In genomic region chr7:100178891-100179233, GRCm38 (mm10) we compare ENCODE assay signal across 8 mouse cellular contexts. TPM values are rescaled to one million over a fixed set of nuclear protein-coding genes. Genes with fewer than 3 reads are reported as not detected.
A peak's percentile ranks its signal among the peaks of the same experiment; 100 is the strongest.
DNase-seq lines count a peak whose midpoint lies in the region; ATAC-seq and TF ChIP-seq lines count a peak whose summit lies in the region.

No protein-coding gene starts in this region.

- DNase-seq in heart, postnatal 36 days, result no peak
- DNase-seq in hindbrain, embryonic 10.5 days (ENCODE audit: low spot score), result peak; percentile 45
- DNase-seq in liver, postnatal 0 days, result no peak
- DNase-seq in cerebellum, postnatal 4 days (ENCODE audit: low spot score in 2 of 2), result no peak
- no peak for DNase-seq in layer of hippocampus, adult 9-11 months
- DNase-seq in testis, postnatal 14 days (ENCODE audit: low spot score), result no peak

- H3K9me3 ChIP-seq in heart, embryonic 12.5 days (replicated peaks), result no peaks in the 10 kb centered on the region
- H3K9me3 ChIP-seq in hindbrain, embryonic 10.5 days, result no peaks in the 10 kb centered on the region
- no peaks in the 10 kb centered on the region for H3K9me3 ChIP-seq in liver, postnatal 0 days (ENCODE audit: low read length)

- WGBS in heart, embryonic 12.5 days, result 3% methylated on average over 15 of the region's 15 CpGs
- WGBS in hindbrain, embryonic 10.5 days, result 3% methylated on average over 15 of the region's 15 CpGs
- 4% methylated on average over 15 of the region's 15 CpGs for WGBS in liver, postnatal 0 days (ENCODE audit: insufficient replicate concordance)

- H3K27me3 ChIP-seq in heart, embryonic 12.5 days (replicated peaks), result peaks cover 59% of the 10 kb centered on the region
- peaks cover 71% of the 10 kb centered on the region for H3K27me3 ChIP-seq in hindbrain, embryonic 10.5 days (ENCODE audit: insufficient read depth, poor library complexity, severe bottlenecking)
- H3K27me3 ChIP-seq in liver, postnatal 0 days (ENCODE audit: insufficient read depth, low read length), result peaks cover 25% of the 10 kb centered on the region

- no peak overlapping the region for H3K27ac ChIP-seq in heart, embryonic 12.5 days (ENCODE audit: poor library complexity, severe bottlenecking)
- no peak overlapping the region for H3K27ac ChIP-seq in bone marrow macrophage, adult 2 months (ENCODE audit: insufficient read depth, low read depth, low read length)
- H3K27ac ChIP-seq in hindbrain, embryonic 10.5 days, result no peak overlapping the region
- H3K27ac ChIP-seq in liver, postnatal 0 days (ENCODE audit: low read depth), result no peak overlapping the region

- peak overlapping the region; percentile 56 for H3K4me3 ChIP-seq in heart, embryonic 12.5 days
- peak overlapping the region; percentile 48 for H3K4me3 ChIP-seq in bone marrow macrophage, adult 2 months (ENCODE audit: insufficient read depth, low read length)
- peak overlapping the region; percentile 52 for H3K4me3 ChIP-seq in hindbrain, embryonic 10.5 days
- H3K4me3 ChIP-seq in liver, postnatal 0 days (ENCODE audit: low read depth, low read length), result peak overlapping the region; percentile 45

- peak overlapping the region; percentile 95 for H3K4me2 ChIP-seq in heart, embryonic 12.5 days
- peak overlapping the region; percentile 82 for H3K4me2 ChIP-seq in liver, postnatal 0 days (ENCODE audit: low read depth, low read length)

- peak; percentile 42; the same call in 1 of the 2 replicates for ATAC-seq in heart, embryonic 12.5 days (ENCODE audit: insufficient number of reproducible peaks, low FRiP score)
- ATAC-seq in liver, postnatal 0 days, result peak; percentile 21; the same call in 1 of the 2 replicates

- TF ChIP-seq EP300 in liver, postnatal 0 days (IDR thresholded peaks at IDR 0.05; ENCODE audit: low read depth), result no peak

- H3K4me1 ChIP-seq in heart, embryonic 12.5 days (replicated peaks), result peaks cover 12% of the 10 kb centered on the region
- H3K4me1 ChIP-seq in bone marrow macrophage, adult 2 months (ENCODE audit: control insufficient read depth, insufficient read depth, low read length), result peaks cover 39% of the 10 kb centered on the region
- H3K4me1 ChIP-seq in hindbrain, embryonic 10.5 days (replicated peaks), result peaks cover 13% of the 10 kb centered on the region
- H3K4me1 ChIP-seq in liver, postnatal 0 days (ENCODE audit: insufficient read depth), result peaks cover 25% of the 10 kb centered on the region

- TF ChIP-seq POLR2A in bone marrow macrophage, adult 2 months (IDR thresholded peaks at IDR 0.05; ENCODE audit: borderline replicate concordance, low read depth, low read length), result no peak

- TF ChIP-seq CTCF in bone marrow macrophage, adult 2 months (IDR thresholded peaks at IDR 0.05; ENCODE audit: low read depth, low read length), result no peak
- TF ChIP-seq CTCF in liver, postnatal 0 days (IDR thresholded peaks at IDR 0.05; ENCODE audit: low read depth), result no peak

- intact Hi-C loops in heart, postnatal 36 days (cut with DNase I), result no loop called here

- peak overlapping the region; percentile 58; the same call in 1 of the 2 replicates for H3K9ac ChIP-seq in heart, embryonic 12.5 days
- H3K9ac ChIP-seq in liver, postnatal 0 days (replicated peaks), result no peak overlapping the region

- no peaks in the 10 kb centered on the region for H3K36me3 ChIP-seq in heart, embryonic 12.5 days
- no peaks in the 10 kb centered on the region for H3K36me3 ChIP-seq in hindbrain, embryonic 10.5 days
- H3K36me3 ChIP-seq in liver, postnatal 0 days (replicated peaks; ENCODE audit: insufficient read depth, low read length), result no peaks in the 10 kb centered on the region

RNA-seq across cellular contexts. Expression of gene Kcne3, which starts 2.6 kb away (rescaled TPM):
- polyA plus RNA-seq in heart, embryonic 12.5 days (2016; fragmentation: Nextera tagmentation; extraction: Ambion mirVana), result 8.0 and 10.0 TPM in 2 replicates
- total RNA-seq in heart, postnatal 36 days (2021), result under 1 TPM; 0.81 to 1.00 TPM
- 1.7 and 5.0 TPM in 2 replicates for polyA plus RNA-seq in bone marrow macrophage, adult 2 months (2012; ENCODE audit: insufficient read depth, insufficient read length, missing spikeins)
- 5.3 and 7.1 TPM in 2 replicates for polyA plus RNA-seq in hindbrain, embryonic 10.5 days (2016; fragmentation: Nextera tagmentation; extraction: Ambion mirVana)
- polyA plus RNA-seq in liver, postnatal 0 days (2015; fragmentation: Nextera tagmentation; extraction: Ambion mirVana), result 1.4 and 1.6 TPM in 2 replicates

RNA-seq across cellular contexts. Expression of gene Lipt2, which starts 19.8 kb away (rescaled TPM):
- polyA plus RNA-seq in heart, embryonic 12.5 days (2016; fragmentation: Nextera tagmentation; extraction: Ambion mirVana), result 12.1 and 12.9 TPM in 2 replicates
- 1 to 10 TPM; 5.5 to 5.7 TPM for total RNA-seq in heart, postnatal 36 days (2021)
- 2.4 and 4.2 TPM in 2 replicates for polyA plus RNA-seq in bone marrow macrophage, adult 2 months (2012; ENCODE audit: insufficient read depth, insufficient read length, missing spikeins)
- 25.3 and 26.9 TPM in 2 replicates for polyA plus RNA-seq in hindbrain, embryonic 10.5 days (2016; fragmentation: Nextera tagmentation; extraction: Ambion mirVana)
- polyA plus RNA-seq in liver, postnatal 0 days (2015; fragmentation: Nextera tagmentation; extraction: Ambion mirVana), result 6.4 and 7.6 TPM in 2 replicates

RNA-seq across cellular contexts. Expression of gene Pgm2l1, which starts 48.3 kb away (rescaled TPM):
- polyA plus RNA-seq in heart, embryonic 12.5 days (2016; fragmentation: Nextera tagmentation; extraction: Ambion mirVana), result 1.9 and 3.2 TPM in 2 replicates
- 1 to 10 TPM; 6.4 to 8.6 TPM for total RNA-seq in heart, postnatal 36 days (2021)
- 14.1 and 14.4 TPM in 2 replicates for polyA plus RNA-seq in bone marrow macrophage, adult 2 months (2012; ENCODE audit: insufficient read depth, insufficient read length, missing spikeins)
- polyA plus RNA-seq in hindbrain, embryonic 10.5 days (2016; fragmentation: Nextera tagmentation; extraction: Ambion mirVana), result 4.9 and 5.1 TPM in 2 replicates
- polyA plus RNA-seq in liver, postnatal 0 days (2015; fragmentation: Nextera tagmentation; extraction: Ambion mirVana), result 0.91 and 0.96 TPM in 2 replicates

RNA-seq across cellular contexts. Expression of gene Pold3, which starts 57.5 kb away (rescaled TPM):
- polyA plus RNA-seq in heart, embryonic 12.5 days (2016; fragmentation: Nextera tagmentation; extraction: Ambion mirVana), result 42.6 and 44.0 TPM in 2 replicates
- 10 to 100 TPM in 1 of 2 experiments, 1 to 10 TPM in 1; 9.0 to 14.0 TPM for total RNA-seq in heart, postnatal 36 days (2021)
- 55.3 and 61.5 TPM in 2 replicates for polyA plus RNA-seq in bone marrow macrophage, adult 2 months (2012; ENCODE audit: insufficient read depth, insufficient read length, missing spikeins)
- polyA plus RNA-seq in hindbrain, embryonic 10.5 days (2016; fragmentation: Nextera tagmentation; extraction: Ambion mirVana), result 70.7 and 107 TPM in 2 replicates
- polyA plus RNA-seq in liver, postnatal 0 days (2015; fragmentation: Nextera tagmentation; extraction: Ambion mirVana), result 17.2 and 21.8 TPM in 2 replicates
